Mouse (Mus musculus) testis, adult 2 months (tissue): ENCODE data around the gene Ripor2.
"Not testable (repeated sequence)": the region's sequence is repeated elsewhere in the genome, so short reads cannot be mapped to it uniquely, and the experiment has no call there.

Experiments
- CTCF ChIP-seq: fragments of 200-500 bp; IDR thresholded peaks from 2 replicates; pipeline ENCODE4 v1.5.1; 2012; ENCODE audit warnings: low read depth, mild to moderate bottlenecking, inconsistent platforms, low read length, moderate library complexity; ENCODE audit not compliant: control insufficient read depth, insufficient read depth, insufficient replicate concordance
- POLR2A ChIP-seq: fragments of 200-500 bp; IDR thresholded peaks from 2 replicates; pipeline ENCODE4 v1.6.1; 2012; ENCODE audit warnings: low read depth, mild to moderate bottlenecking, inconsistent platforms, low read length, moderate library complexity; ENCODE audit not compliant: control insufficient read depth

- not testable (repeated sequence) for TF ChIP-seq POLR2A, CTCF
These were observed 189.5 kb downstream of the Ripor2 start for GRCm38 (mm10) chr13:24771482-24771881.
